ENCODE assay signal across 8 mouse cellular contexts in genomic region chr10:82859533-82859915, GRCm38 (mm10). TPM values are rescaled to one million over a fixed set of nuclear protein-coding genes. Genes with fewer than 3 reads are reported as not detected.
DNase-seq lines count a peak whose midpoint lies in the region; ATAC-seq and TF ChIP-seq lines count a peak whose summit lies in the region.

No protein-coding gene starts in this region.

- H3K4me1 ChIP-seq in bone marrow, adult 2 months (ENCODE audit: control insufficient read depth, insufficient read depth, low read length), result peaks cover 2% of the 10 kb centered on the region
- peaks cover 64% of the 10 kb centered on the region for H3K4me1 ChIP-seq in erythroblast, embryonic 14.5 days (ENCODE audit: control insufficient read depth)
- no peaks in the 10 kb centered on the region for H3K4me1 ChIP-seq in hindbrain, embryonic 11.5 days (replicated peaks; ENCODE audit: control insufficient read depth, insufficient read depth, low read length)
- H3K4me1 ChIP-seq in limb, embryonic 15.5 days, result peaks cover 37% of the 10 kb centered on the region
- H3K4me1 ChIP-seq in midbrain, embryonic 15.5 days, result peaks cover 31% of the 10 kb centered on the region

- WGBS in bone marrow, adult 2 months, result under 1% methylated on average over 8 of the region's 8 CpGs
- 0% methylated on average over 8 of the region's 8 CpGs for WGBS in hindbrain, embryonic 11.5 days
- under 1% methylated on average over 8 of the region's 8 CpGs for WGBS in limb, embryonic 15.5 days
- WGBS in midbrain, embryonic 15.5 days, result 0% methylated on average over 8 of the region's 8 CpGs

- H3K4me3 ChIP-seq in bone marrow, adult 2 months (replicated peaks; ENCODE audit: control insufficient read depth, low read depth, low read length), result peak overlapping the region; percentile 87
- H3K4me3 ChIP-seq in erythroblast, embryonic 14.5 days (replicated peaks), result peak overlapping the region; percentile 77
- H3K4me3 ChIP-seq in hindbrain, embryonic 11.5 days (ENCODE audit: low read depth, low read length), result peak overlapping the region; percentile 78
- H3K4me3 ChIP-seq in limb, embryonic 15.5 days, result peak overlapping the region; percentile 80
- peak overlapping the region; percentile 93 for H3K4me3 ChIP-seq in midbrain, embryonic 15.5 days

- TF ChIP-seq POLR2A in bone marrow, adult 2 months (IDR thresholded peaks at IDR 0.05; ENCODE audit: borderline replicate concordance, control insufficient read depth, low read depth, low read length), result no peak

- intact Hi-C loops in left cerebral cortex, postnatal 4 days (cut with DNase I), result no loop called here

- H3K9ac ChIP-seq in hindbrain, embryonic 11.5 days (ENCODE audit: low read depth, low read length), result peak overlapping the region; percentile 80
- H3K9ac ChIP-seq in limb, embryonic 15.5 days, result peak overlapping the region; percentile 41
- H3K9ac ChIP-seq in midbrain, embryonic 15.5 days, result peak overlapping the region; percentile 91

- ATAC-seq in hindbrain, embryonic 11.5 days (ENCODE audit: low FRiP score), result peak; percentile 72
- no peak for ATAC-seq in limb, embryonic 15.5 days (ENCODE audit: insufficient number of reproducible peaks, low FRiP score, low TSS enrichment, low read depth)
- peak; percentile 79 for ATAC-seq in midbrain, embryonic 15.5 days (replicated peaks)

- 0 out of 2 replicates have a peak, but pooled peaks have one; percentile 8 for TF ChIP-seq CTCF in bone marrow, adult 2 months (IDR thresholded peaks at IDR 0.05; ENCODE audit: control insufficient read depth, insufficient read depth, low read length)

- peaks cover 32% of the 10 kb centered on the region for H3K36me3 ChIP-seq in erythroblast, embryonic 14.5 days (ENCODE audit: control insufficient read depth)
- peaks cover 3% of the 10 kb centered on the region; the same call in 1 of the 2 replicates for H3K36me3 ChIP-seq in hindbrain, embryonic 11.5 days (ENCODE audit: control insufficient read depth, insufficient read depth, low read length)
- peaks cover 13% of the 10 kb centered on the region for H3K36me3 ChIP-seq in limb, embryonic 15.5 days
- no peaks in the 10 kb centered on the region for H3K36me3 ChIP-seq in midbrain, embryonic 15.5 days (replicated peaks)

- H3K27ac ChIP-seq in bone marrow, adult 2 months (ENCODE audit: control insufficient read depth, insufficient read depth, low read depth, low read length, poor library complexity), result peak overlapping the region; percentile 82
- H3K27ac ChIP-seq in hindbrain, embryonic 11.5 days (ENCODE audit: low read depth, low read length), result peak overlapping the region; percentile 85
- peak overlapping the region; percentile 90 for H3K27ac ChIP-seq in limb, embryonic 15.5 days
- H3K27ac ChIP-seq in midbrain, embryonic 15.5 days, result peak overlapping the region; percentile 93

- H3K9me3 ChIP-seq in erythroblast, embryonic 14.5 days (ENCODE audit: control insufficient read depth, low read length), result no peaks in the 10 kb centered on the region
- H3K9me3 ChIP-seq in hindbrain, embryonic 11.5 days (ENCODE audit: control insufficient read depth, low read length), result no peaks in the 10 kb centered on the region
- H3K9me3 ChIP-seq in limb, embryonic 15.5 days, result no peaks in the 10 kb centered on the region
- no peaks in the 10 kb centered on the region for H3K9me3 ChIP-seq in midbrain, embryonic 15.5 days

- peak overlapping the region; percentile 80 for H3K4me2 ChIP-seq in hindbrain, embryonic 11.5 days (replicated peaks; ENCODE audit: low read depth, low read length)
- peak overlapping the region; percentile 58 for H3K4me2 ChIP-seq in limb, embryonic 15.5 days
- H3K4me2 ChIP-seq in midbrain, embryonic 15.5 days, result peak overlapping the region; percentile 79

- H3K27me3 ChIP-seq in erythroblast, embryonic 14.5 days (ENCODE audit: control insufficient read depth), result no peaks in the 10 kb centered on the region
- H3K27me3 ChIP-seq in hindbrain, embryonic 11.5 days (ENCODE audit: control insufficient read depth, insufficient read depth, low read length), result no peaks in the 10 kb centered on the region
- no peaks in the 10 kb centered on the region for H3K27me3 ChIP-seq in limb, embryonic 15.5 days
- no peaks in the 10 kb centered on the region for H3K27me3 ChIP-seq in midbrain, embryonic 15.5 days (replicated peaks)

- DNase-seq in left cerebral cortex, postnatal 4 days, result peak; percentile 43
- no peak for DNase-seq in left cerebral cortex, adult 8-10 months (ENCODE audit: low spot score in 2 of 2)
- peak; percentile 67 for DNase-seq in hindbrain, embryonic 11.5 days (ENCODE audit: low spot score)
- peak; percentile 73 for DNase-seq in yolk sac, embryonic 10.5 days (ENCODE audit: low spot score)

RNA-seq across cellular contexts. Expression of gene Eid3, which starts 6.9 kb away (rescaled TPM):
- 1 to 10 TPM; 3.0 to 4.5 TPM for total RNA-seq in left cerebral cortex, postnatal 4 days (2021)
- 1 to 10 TPM; 1.4 to 2.1 (median 1.8) TPM for total RNA-seq in left cerebral cortex, adult 8-10 months (2022)
- polyA plus RNA-seq in bone marrow, adult 2 months (2011; ENCODE audit: insufficient read depth, insufficient read length, low replicate concordance, missing spikeins), result 2.0 and 5.8 TPM in 2 replicates
- polyA plus RNA-seq in erythroblast, embryonic 14.5 days (2012), result 0.13 and 0.26 TPM in 2 replicates
- 0.56 and 1.1 TPM in 2 replicates for polyA plus RNA-seq in hindbrain, embryonic 11.5 days (2014; fragmentation: Nextera tagmentation; extraction: Ambion mirVana)
- 0.12 TPM in 1 of 2 replicates, not detected in the other for polyA plus RNA-seq in limb, embryonic 15.5 days (2015; fragmentation: Nextera tagmentation; extraction: Ambion mirVana)
- polyA plus RNA-seq in midbrain, embryonic 15.5 days (2015; fragmentation: Nextera tagmentation; extraction: Ambion mirVana), result 0.43 and 0.74 TPM in 2 replicates

RNA-seq across cellular contexts. Expression of gene Txnrd1, which starts 25.8 kb away (rescaled TPM):
- 10 to 100 TPM; 90.2 to 94.2 TPM for total RNA-seq in left cerebral cortex, postnatal 4 days (2021)
- total RNA-seq in left cerebral cortex, adult 8-10 months (2022), result 10 to 100 TPM; 44.4 to 54.4 (median 51.4) TPM
- polyA plus RNA-seq in bone marrow, adult 2 months (2011; ENCODE audit: insufficient read depth, insufficient read length, low replicate concordance, missing spikeins), result 13.1 and 20.2 TPM in 2 replicates
- 7.5 and 8.7 TPM in 2 replicates for polyA plus RNA-seq in erythroblast, embryonic 14.5 days (2012)
- 170 and 196 TPM in 2 replicates for polyA plus RNA-seq in hindbrain, embryonic 11.5 days (2014; fragmentation: Nextera tagmentation; extraction: Ambion mirVana)
- polyA plus RNA-seq in limb, embryonic 15.5 days (2015; fragmentation: Nextera tagmentation; extraction: Ambion mirVana), result 61.1 and 68.8 TPM in 2 replicates
- 113 and 120 TPM in 2 replicates for polyA plus RNA-seq in midbrain, embryonic 15.5 days (2015; fragmentation: Nextera tagmentation; extraction: Ambion mirVana)

Comparison
In these comparisons a context has a peak if more than half of its experiments do, and no peak if none do; other contexts are left out.
1. DNase-seq: peak in left cerebral cortex, postnatal 4 days (single experiment), hindbrain, embryonic 11.5 days (single experiment) and yolk sac, embryonic 10.5 days (single experiment); none in left cerebral cortex, adult 8-10 months (0 of 2).
2. H3K9ac ChIP-seq: peak in every context shown above with its lines; median percentile 91 in midbrain, embryonic 15.5 days; 80 in hindbrain, embryonic 11.5 days; 41 in limb, embryonic 15.5 days.
3. Peak in every context shown above with its lines, with median percentiles within 50 percentile points of each other: H3K27ac ChIP-seq, H3K4me3 ChIP-seq and H3K4me2 ChIP-seq.